Mouse (Mus musculus): ENCODE measurements around the gene Poln. TPM values are rescaled to one million over a fixed set of nuclear protein-coding genes. Genes with fewer than 3 reads are reported as not detected.
A peak's percentile ranks its signal among the peaks of the same experiment; 100 is the strongest.

Gene Poln
- polyA plus RNA-seq (2011; ENCODE audit: insufficient read length, low read depth, missing spikeins) = 0.48 and 0.61 TPM in 2 replicates

- Histone ChIP-seq H3K4me3 (ENCODE audit: insufficient read depth, low read length) (peak within 1 kb of the TSS; percentile 91), H3K27ac (ENCODE audit: insufficient read depth, low read length) (peak within 1 kb of the TSS; percentile 81), H3K4me1 (ENCODE audit: control insufficient read depth, insufficient read depth, low read length) (no peaks in the 10 kb centered on the region)
- TF ChIP-seq POLR2A (IDR thresholded peaks at IDR 0.05; ENCODE audit: low read depth, low read length) (peak; percentile 96), CTCF (IDR thresholded peaks at IDR 0.05; ENCODE audit: borderline replicate concordance, insufficient read depth, low read length) (no peak)
These were observed at the start of gene Poln, which contains the start of gene Haus3 for GRCm38 (mm10) chr5:34168950-34169891. Gene Poln (minus strand): TSS chr5:34169448. Gene Haus3 (minus strand): TSS chr5:34169527.

- Histone ChIP-seq H3K27ac (ENCODE audit: insufficient read depth, low read length) (no peak overlapping the region), H3K4me3 (ENCODE audit: insufficient read depth, low read length) (no peak overlapping the region), H3K4me1 (ENCODE audit: control insufficient read depth, insufficient read depth, low read length) (no peaks in the 10 kb centered on the region)
- no peak for TF ChIP-seq CTCF (IDR thresholded peaks at IDR 0.05; ENCODE audit: borderline replicate concordance, insufficient read depth, low read length)
- TF ChIP-seq POLR2A (IDR thresholded peaks at IDR 0.05; ENCODE audit: low read depth, low read length) = no peak
These were observed 49.4 kb upstream of the Poln start for GRCm38 (mm10) chr5:34218672-34219071.

GRCm38 (mm10) chr5:34217756-34218155 is 48.5 kb upstream of the Poln start:
- TF ChIP-seq CTCF (IDR thresholded peaks at IDR 0.05; ENCODE audit: borderline replicate concordance, insufficient read depth, low read length) (no peak), POLR2A (IDR thresholded peaks at IDR 0.05; ENCODE audit: low read depth, low read length) (no peak)
- no peak overlapping the region for H3K27ac ChIP-seq (ENCODE audit: insufficient read depth, low read length)
- no peak overlapping the region for H3K4me3 ChIP-seq (ENCODE audit: insufficient read depth, low read length)
- H3K4me1 ChIP-seq (ENCODE audit: control insufficient read depth, insufficient read depth, low read length) = no peaks in the 10 kb centered on the region

- TF ChIP-seq POLR2A (IDR thresholded peaks at IDR 0.05; ENCODE audit: low read depth, low read length) = no peak
- TF ChIP-seq CTCF (IDR thresholded peaks at IDR 0.05; ENCODE audit: borderline replicate concordance, insufficient read depth, low read length) = no peak
These were observed 46.8 kb upstream of the Poln start for GRCm38 (mm10) chr5:34216025-34216424.

GRCm38 (mm10) chr5:34213659-34214058 is 44.4 kb upstream of the Poln start:
- TF ChIP-seq POLR2A (IDR thresholded peaks at IDR 0.05; ENCODE audit: low read depth, low read length) = no peak
- TF ChIP-seq CTCF (IDR thresholded peaks at IDR 0.05; ENCODE audit: borderline replicate concordance, insufficient read depth, low read length) = no peak
- Histone ChIP-seq H3K4me1 (ENCODE audit: control insufficient read depth, insufficient read depth, low read length) (no peaks in the 10 kb centered on the region), H3K27ac (ENCODE audit: insufficient read depth, low read length) (no peak overlapping the region), H3K4me3 (ENCODE audit: insufficient read depth, low read length) (no peak overlapping the region)

More at GRCm38 (mm10) chr5:34216025-34216424, 46.8 kb upstream of the Poln start:
- no peaks in the 10 kb centered on the region for H3K4me1 ChIP-seq (ENCODE audit: control insufficient read depth, insufficient read depth, low read length)
- H3K4me3 ChIP-seq (ENCODE audit: insufficient read depth, low read length) = no peak overlapping the region
- H3K27ac ChIP-seq (ENCODE audit: insufficient read depth, low read length) = no peak overlapping the region

GRCm38 (mm10) chr5:34210279-34210678 is 41.0 kb upstream of the Poln start:
- H3K4me3 ChIP-seq (ENCODE audit: insufficient read depth, low read length) = no peak overlapping the region
- no peak overlapping the region for H3K27ac ChIP-seq (ENCODE audit: insufficient read depth, low read length)
- no peaks in the 10 kb centered on the region for H3K4me1 ChIP-seq (ENCODE audit: control insufficient read depth, insufficient read depth, low read length)
- TF ChIP-seq POLR2A (IDR thresholded peaks at IDR 0.05; ENCODE audit: low read depth, low read length) = no peak
- TF ChIP-seq CTCF (IDR thresholded peaks at IDR 0.05; ENCODE audit: borderline replicate concordance, insufficient read depth, low read length) = peak; percentile 63

- no peak overlapping the region for H3K4me3 ChIP-seq (ENCODE audit: insufficient read depth, low read length)
- TF ChIP-seq CTCF (IDR thresholded peaks at IDR 0.05; ENCODE audit: borderline replicate concordance, insufficient read depth, low read length) = no peak
- no peak for TF ChIP-seq POLR2A (IDR thresholded peaks at IDR 0.05; ENCODE audit: low read depth, low read length)
- H3K4me1 ChIP-seq (ENCODE audit: control insufficient read depth, insufficient read depth, low read length) = no peaks in the 10 kb centered on the region
- H3K27ac ChIP-seq (ENCODE audit: insufficient read depth, low read length) = no peak overlapping the region
These were observed 38.3 kb upstream of the Poln start for GRCm38 (mm10) chr5:34207503-34207902.

- no peak for TF ChIP-seq POLR2A (IDR thresholded peaks at IDR 0.05; ENCODE audit: low read depth, low read length)
- TF ChIP-seq CTCF (IDR thresholded peaks at IDR 0.05; ENCODE audit: borderline replicate concordance, insufficient read depth, low read length) = no peak
- Histone ChIP-seq H3K4me3 (ENCODE audit: insufficient read depth, low read length) (no peak overlapping the region), H3K27ac (ENCODE audit: insufficient read depth, low read length) (no peak overlapping the region), H3K4me1 (ENCODE audit: control insufficient read depth, insufficient read depth, low read length) (no peaks in the 10 kb centered on the region)
These were observed 36.5 kb upstream of the Poln start for GRCm38 (mm10) chr5:34205788-34206187.

GRCm38 (mm10) chr5:34204911-34205310 is 35.7 kb upstream of the Poln start:
- Histone ChIP-seq H3K4me1 (ENCODE audit: control insufficient read depth, insufficient read depth, low read length) (no peaks in the 10 kb centered on the region), H3K4me3 (ENCODE audit: insufficient read depth, low read length) (no peak overlapping the region), H3K27ac (ENCODE audit: insufficient read depth, low read length) (no peak overlapping the region)
- no peak for TF ChIP-seq CTCF (IDR thresholded peaks at IDR 0.05; ENCODE audit: borderline replicate concordance, insufficient read depth, low read length)
- TF ChIP-seq POLR2A (IDR thresholded peaks at IDR 0.05; ENCODE audit: low read depth, low read length) = no peak

GRCm38 (mm10) chr5:34202006-34202405 is 32.8 kb upstream of the Poln start:
- TF ChIP-seq CTCF (IDR thresholded peaks at IDR 0.05; ENCODE audit: borderline replicate concordance, insufficient read depth, low read length) (no peak), POLR2A (IDR thresholded peaks at IDR 0.05; ENCODE audit: low read depth, low read length) (no peak)
- H3K4me3 ChIP-seq (ENCODE audit: insufficient read depth, low read length) = no peak overlapping the region
- H3K4me1 ChIP-seq (ENCODE audit: control insufficient read depth, insufficient read depth, low read length) = no peaks in the 10 kb centered on the region
- no peak overlapping the region for H3K27ac ChIP-seq (ENCODE audit: insufficient read depth, low read length)
